Mouse (Mus musculus) thymus, adult 18-20 months (tissue): ENCODE data around the gene Rpgrip1l.

Source experiments
- DNase-seq, 2 experiments: peaks; one replicate each; pipeline ENCODE4 v3.0.0; 2022; ENCODE audit warnings: mixed read lengths in 2 of 2

The Rpgrip1l gene

GRCm38 (mm10) chr8:91312835-91313832, at the start of gene Rpgrip1l, which contains the start of gene Fto:
TSS of gene Rpgrip1l (minus strand) at chr8:91313262.
TSS of gene Fto (plus strand) at chr8:91313525.
- DNase-seq: peak; percentile 94 to 97

GRCm38 (mm10) chr8:91360644-91361357, 47.7 kb upstream of the Rpgrip1l start:
- no peak for DNase-seq

GRCm38 (mm10) chr8:91359511-91359910, 46.4 kb upstream of the Rpgrip1l start:
- DNase-seq: no peak

- DNase-seq: no peak
These were observed 45.0 kb upstream of the Rpgrip1l start for GRCm38 (mm10) chr8:91358016-91358415.

- DNase-seq: no peak
These were observed 44.5 kb upstream of the Rpgrip1l start for GRCm38 (mm10) chr8:91357493-91358014.

- no peak for DNase-seq
These were observed 43.1 kb upstream of the Rpgrip1l start for GRCm38 (mm10) chr8:91355956-91356699.

- no peak for DNase-seq
These were observed 42.3 kb upstream of the Rpgrip1l start for GRCm38 (mm10) chr8:91355301-91355905.

GRCm38 (mm10) chr8:91353907-91354306, 40.8 kb upstream of the Rpgrip1l start:
- no peak for DNase-seq

GRCm38 (mm10) chr8:91353062-91353461, 40.0 kb upstream of the Rpgrip1l start:
- DNase-seq: no peak

GRCm38 (mm10) chr8:91352598-91352997, 39.5 kb upstream of the Rpgrip1l start:
- DNase-seq: no peak

- no peak for DNase-seq
These were observed 37.6 kb upstream of the Rpgrip1l start for GRCm38 (mm10) chr8:91350628-91351027.

GRCm38 (mm10) chr8:91349816-91350215, 36.8 kb upstream of the Rpgrip1l start:
- DNase-seq: no peak

- DNase-seq: no peak
These were observed 34.5 kb upstream of the Rpgrip1l start for GRCm38 (mm10) chr8:91347595-91347994.

- DNase-seq: no peak
These were observed 34.1 kb upstream of the Rpgrip1l start for GRCm38 (mm10) chr8:91347146-91347545.

- no peak for DNase-seq
These were observed 31.6 kb upstream of the Rpgrip1l start for GRCm38 (mm10) chr8:91344659-91345058.

GRCm38 (mm10) chr8:91342798-91343197, 29.7 kb upstream of the Rpgrip1l start:
- no peak for DNase-seq

- DNase-seq: no peak
These were observed 29.1 kb upstream of the Rpgrip1l start for GRCm38 (mm10) chr8:91342196-91342595.

- DNase-seq: no peak
These were observed 27.7 kb upstream of the Rpgrip1l start for GRCm38 (mm10) chr8:91340746-91341145.

- no peak for DNase-seq
These were observed 26.6 kb upstream of the Rpgrip1l start for GRCm38 (mm10) chr8:91339651-91340050.

GRCm38 (mm10) chr8:91338389-91339154, 25.5 kb upstream of the Rpgrip1l start:
- DNase-seq: no peak

GRCm38 (mm10) chr8:91329461-91329850, 16.4 kb upstream of the Rpgrip1l start:
- DNase-seq: no peak
